Mouse (Mus musculus) gastrocnemius, postnatal 36 days (tissue): ENCODE measurements around the gene Cyp2b10. TPM values are rescaled to one million over a fixed set of nuclear protein-coding genes. Genes with fewer than 3 reads are reported as not detected.
"Not testable (repeated sequence)": the region's sequence is repeated elsewhere in the genome, so short reads cannot be mapped to it uniquely, and the experiment has no call there.

ENCODE experiments used
- DNase-seq, 2 experiments: peaks; one replicate each; pipeline ENCODE4 v3.0.0; 2022
- intact Hi-C: fragments of 180-260 bp; cut with DNase I; formaldehyde crosslinking; loops from one replicate; pipeline ENCODE4 v1.15.1; 2025
- total RNA-seq, 2 experiments: library from RNA; stranded (reverse); gene quantifications; 2 replicates each; pipeline ENCODE4 v1.2.3; 2021

Cyp2b10 gene
- total RNA-seq, 2 experiments from 2014 or later, result not detected

- intact Hi-C loops, result no loop called here
- DNase-seq, result no peak
Observed at GRCm38 (mm10) chr7:25907380-25907779, 10.0 kb downstream of the Cyp2b10 start.

GRCm38 (mm10) chr7:25910046-25910445 is 12.6 kb downstream of the Cyp2b10 start:
- intact Hi-C loops, result no loop called here
- no peak for DNase-seq

- intact Hi-C loops, result no loop called here
- no peak for DNase-seq
Observed at GRCm38 (mm10) chr7:25916116-25916515, 18.7 kb downstream of the Cyp2b10 start.

- intact Hi-C loops, DNase-seq: not testable (repeated sequence)
Observed at GRCm38 (mm10) chr7:25917271-25917670, 19.9 kb downstream of the Cyp2b10 start.

GRCm38 (mm10) chr7:25919467-25919866 is 22.0 kb downstream of the Cyp2b10 start:
- intact Hi-C loops, result no loop called here
- DNase-seq, result no peak

- no peak for DNase-seq
- intact Hi-C loops, result no loop called here
Observed at GRCm38 (mm10) chr7:25945274-25945673, 47.9 kb downstream of the Cyp2b10 start.

Other genes starting within 250 kb of the Cyp2b10 start
- 100 to 1,000 TPM in 1 of 2 experiments, 10 to 100 TPM in 1; 97.3 to 106 TPM for gene Bckdha, start 238.6 kb upstream of the Cyp2b10 start, total RNA-seq
- gene Exosc5, start 238.5 kb upstream of the Cyp2b10 start, total RNA-seq, result 10 to 100 TPM; 20.3 to 23.2 TPM
- not detected for gene Tmem91, start 222.5 kb upstream of the Cyp2b10 start, total RNA-seq
- 1 to 10 TPM; 6.9 to 9.7 TPM for gene B9d2, start 216.8 kb upstream of the Cyp2b10 start, total RNA-seq
- gene Tgfb1, start 210.6 kb upstream of the Cyp2b10 start, total RNA-seq, result 1 to 10 TPM; 6.0 to 6.2 TPM
- gene Ccdc97, start 178.5 kb upstream of the Cyp2b10 start, total RNA-seq, result 10 to 100 TPM; 37.2 to 38.2 TPM
- gene Hnrnpul1, start 142.9 kb upstream of the Cyp2b10 start, total RNA-seq, result 10 to 100 TPM; 60.4 to 62.0 TPM
- 10 to 100 TPM; 39.1 to 44.9 TPM for gene Axl, start 108.9 kb upstream of the Cyp2b10 start, total RNA-seq
- gene Cyp2s1, start 80.7 kb upstream of the Cyp2b10 start, total RNA-seq, result under 1 TPM; 0.17 to 0.18 TPM
- not detected for gene Cyp2b13, start 163.9 kb downstream of the Cyp2b10 start, total RNA-seq